Mouse (Mus musculus) layer of hippocampus, postnatal 14 days (tissue): ENCODE measurements around the gene Serpinh1. TPM values are rescaled to one million over a fixed set of nuclear protein-coding genes. Genes with fewer than 3 reads are reported as not detected.

Experiments
- total RNA-seq, 2 experiments: library from RNA; stranded (reverse); gene quantifications; 2 replicates each; pipeline ENCODE4 v1.2.3; 2021

The Serpinh1 gene
- total RNA-seq, 2 experiments from 2014 or later, result 41.9 to 58.7 TPM

Other genes starting within 250 kb of the Serpinh1 start
- gene Uvrag, start 212.1 kb downstream of the Serpinh1 start, total RNA-seq, result 10 to 100 TPM; 44.6 to 45.8 TPM
- 10 to 100 TPM; 94.7 to 96.3 TPM for gene Dgat2, start 170.5 kb downstream of the Serpinh1 start, total RNA-seq
- gene Mogat2, start 114.6 kb downstream of the Serpinh1 start, total RNA-seq, result not detected
- 100 to 1,000 TPM; 125 to 131 TPM for gene Map6, start 85.8 kb downstream of the Serpinh1 start, total RNA-seq
- gene Gdpd5, start 28.2 kb upstream of the Serpinh1 start, total RNA-seq, result 10 to 100 TPM; 30.0 to 31.6 TPM
- gene Klhl35, start 112.8 kb upstream of the Serpinh1 start, total RNA-seq, result 1 to 10 TPM; 4.4 to 4.9 TPM
- 100 to 1,000 TPM; 245 to 264 TPM for gene Rps3, start 130.5 kb upstream of the Serpinh1 start, total RNA-seq
- gene Arrb1, start 182.2 kb upstream of the Serpinh1 start, total RNA-seq, result 100 to 1,000 TPM; 137 to 143 TPM